Mouse (Mus musculus) bone marrow macrophage, adult 2 months (primary cell): Measurements from ENCODE around the gene Snrpf. TPM values are rescaled to one million over a fixed set of nuclear protein-coding genes. Genes with fewer than 3 reads are reported as not detected.

Experiments
- H3K27ac ChIP-seq: 2 replicates; pipeline ENCODE4 v1.5.1; 2012; ENCODE audit warnings: low read depth, low read length; ENCODE audit not compliant: insufficient read depth
- H3K4me1 ChIP-seq: 2 replicates; pipeline ENCODE4 v1.6.1; 2012; ENCODE audit warnings: low read length; ENCODE audit not compliant: control insufficient read depth, insufficient read depth
- H3K4me3 ChIP-seq: 2 replicates; pipeline ENCODE4 v1.5.1; 2012; ENCODE audit warnings: mild to moderate bottlenecking, low read length, moderate library complexity; ENCODE audit not compliant: insufficient read depth
- CTCF ChIP-seq: IDR thresholded peaks from 2 replicates; pipeline ENCODE4 v1.5.1; 2012; ENCODE audit warnings: low read depth, mild to moderate bottlenecking, low read length, moderate library complexity
- POLR2A ChIP-seq: IDR thresholded peaks from 2 replicates; pipeline ENCODE4 v1.6.1; 2012; ENCODE audit warnings: mild to moderate bottlenecking, low read depth, low read length, borderline replicate concordance
- polyA plus RNA-seq: library from polyadenylated mRNA; stranded (reverse); fragments of >200 nt; gene quantifications from 2 replicates; pipeline ENCODE4 v1.2.4, GENCODE M21; 2012; ENCODE audit not compliant: missing spikeins, insufficient read depth, insufficient read length

Gene Snrpf
- polyA plus RNA-seq, 1 experiment, result 14.2 TPM

GRCm38 (mm10) chr10:93540431-93541210 is 48.9 kb downstream of the Snrpf start, which contains the start of gene Ccdc38:
Ccdc38 (plus strand) TSS chr10:93540632.
- no peak for TF ChIP-seq CTCF
- H3K27ac ChIP-seq, result no peak within 1 kb of the TSS
- H3K4me1 ChIP-seq, result peaks cover 12% of the 10 kb centered on the region
- H3K4me3 ChIP-seq, result peak within 1 kb of the TSS; percentile 52

- TF ChIP-seq POLR2A, result no peak
- peak; percentile 44; the same call in 1 of the 2 replicates for TF ChIP-seq CTCF
- Histone ChIP-seq H3K4me3 (peak within 1 kb of the TSS; percentile 52), H3K4me1 (peaks cover 12% of the 10 kb centered on the region), H3K27ac (no peak within 1 kb of the TSS)
These were observed 49.6 kb downstream of the Snrpf start, which contains the start of gene Amdhd1 for GRCm38 (mm10) chr10:93539775-93540430. Amdhd1 (minus strand) TSS chr10:93540033.

GRCm38 (mm10) chr10:93538818-93539217 is 50.7 kb downstream of the Snrpf start:
- Histone ChIP-seq H3K4me1 (peaks cover 12% of the 10 kb centered on the region), H3K27ac (no peak overlapping the region), H3K4me3 (no peak overlapping the region)
- TF ChIP-seq CTCF, result no peak
- TF ChIP-seq POLR2A, result no peak

- TF ChIP-seq CTCF (no peak), POLR2A (no peak)
- Histone ChIP-seq H3K27ac (no peak overlapping the region), H3K4me3 (no peak overlapping the region), H3K4me1 (peaks cover 12% of the 10 kb centered on the region)
These were observed 51.2 kb downstream of the Snrpf start for GRCm38 (mm10) chr10:93538287-93538686.

Other genes with a start within 250 kb of the Snrpf start
- 81.4 and 93.4 TPM in 2 replicates for gene Lta4h, start 136.3 kb downstream of the Snrpf start, polyA plus RNA-seq
- 1.1 and 1.7 TPM in 2 replicates for gene Hal, start 100.9 kb downstream of the Snrpf start, polyA plus RNA-seq
- not detected in 2 replicates for gene Amdhd1, start 49.7 kb downstream of the Snrpf start, polyA plus RNA-seq
- gene Ccdc38, start 49.1 kb downstream of the Snrpf start, polyA plus RNA-seq, result not detected in 2 replicates
- gene Ntn4, start 51.0 kb upstream of the Snrpf start, polyA plus RNA-seq, result 0.20 TPM in 1 of 2 replicates, not detected in the other
- gene Usp44, start 241.8 kb upstream of the Snrpf start, polyA plus RNA-seq, result not detected in 2 replicates